Mouse (Mus musculus): ENCODE data around the gene Ugt2a2. TPM values are rescaled to one million over a fixed set of nuclear protein-coding genes. Genes with fewer than 3 reads are reported as not detected.
"Not testable (repeated sequence)": the region's sequence is repeated elsewhere in the genome, so short reads cannot be mapped to it uniquely, and the experiment has no call there.

Ugt2a2 gene
- polyA plus RNA-seq (2014; fragmentation: Nextera tagmentation; extraction: Ambion mirVana) = not detected in 2 replicates

GRCm38 (mm10) chr5:87482160-87482559, at the start of gene Ugt2a2:
TSS of gene Ugt2a2 (minus strand) at chr5:87482260.
- no peaks in the 10 kb centered on the region for H3K27me3 ChIP-seq (ENCODE audit: control insufficient read depth, insufficient read depth, low read length)
- no peaks in the 10 kb centered on the region for H3K4me1 ChIP-seq (ENCODE audit: control insufficient read depth, insufficient read depth, low read length)
- no peaks in the 10 kb centered on the region for H3K36me3 ChIP-seq (ENCODE audit: control insufficient read depth, insufficient read depth, low read length)
- H3K4me3 ChIP-seq (ENCODE audit: low read depth, low read length) = no peak within 1 kb of the TSS
- H3K4me2 ChIP-seq (ENCODE audit: low read depth) = no peak within 1 kb of the TSS
- H3K9ac ChIP-seq (ENCODE audit: low read length) = no peak within 1 kb of the TSS
- H3K9me3 ChIP-seq (ENCODE audit: control insufficient read depth, low read length) = no peaks in the 10 kb centered on the region
- DNase-seq (ENCODE audit: low spot score) = no peak
- ATAC-seq (ENCODE audit: insufficient read depth, low FRiP score, low TSS enrichment) = no peak
- WGBS = 86% methylated on average over 5 of the region's 5 CpGs
- no peak within 1 kb of the TSS for H3K27ac ChIP-seq (ENCODE audit: low read depth, low read length)

GRCm38 (mm10) chr5:87523561-87523960, 41.5 kb upstream of the Ugt2a2 start:
- DNase-seq (ENCODE audit: low spot score); H3K27ac ChIP-seq (ENCODE audit: low read depth, low read length); H3K4me1 ChIP-seq (ENCODE audit: control insufficient read depth, insufficient read depth, low read length); H3K4me3 ChIP-seq (ENCODE audit: low read depth, low read length); ATAC-seq (ENCODE audit: insufficient read depth, low FRiP score, low TSS enrichment); H3K27me3 ChIP-seq (ENCODE audit: control insufficient read depth, insufficient read depth, low read length); H3K9ac ChIP-seq (ENCODE audit: low read length); H3K36me3 ChIP-seq (ENCODE audit: control insufficient read depth, insufficient read depth, low read length); H3K4me2 ChIP-seq (ENCODE audit: low read depth); H3K9me3 ChIP-seq (ENCODE audit: control insufficient read depth, low read length): not testable (repeated sequence)
- 88% methylated on average over 2 of the region's 2 CpGs for WGBS

DNA sequence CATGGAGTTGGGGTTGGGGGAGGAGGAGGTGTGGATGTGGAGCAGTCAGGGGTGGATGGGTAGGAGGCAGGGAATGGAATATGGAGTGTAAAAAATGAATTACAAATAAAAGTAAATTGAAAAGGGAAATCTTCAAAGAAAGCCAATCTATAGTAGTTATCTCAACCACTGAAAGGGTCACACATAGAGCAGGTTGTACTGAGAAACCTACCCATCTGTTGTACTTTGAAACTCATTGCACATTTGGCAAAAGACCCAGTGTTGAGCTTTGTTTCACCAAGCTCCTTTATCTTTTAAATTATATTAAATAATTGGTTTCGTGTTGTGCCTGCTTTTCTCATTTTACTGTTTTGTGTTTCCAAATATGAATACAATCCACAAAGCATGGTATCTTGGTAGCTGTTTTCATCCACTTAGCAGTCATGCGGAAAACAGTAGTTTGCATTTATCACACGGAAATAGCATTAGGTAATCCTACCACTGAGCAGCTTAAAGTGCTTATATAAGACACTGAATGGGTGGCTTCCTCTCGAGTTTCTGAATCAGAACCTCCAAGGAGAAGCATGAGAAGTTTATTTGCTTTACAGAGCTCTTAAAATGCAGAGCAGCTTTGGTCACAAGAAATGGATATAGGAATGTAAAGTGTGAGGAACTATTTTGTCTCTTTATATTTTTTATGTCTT, 23.9 kb upstream of the Ugt2a2 start:
- no peak overlapping the region for H3K4me2 ChIP-seq (ENCODE audit: low read depth)
- H3K4me1 ChIP-seq (ENCODE audit: control insufficient read depth, insufficient read depth, low read length) = no peaks in the 10 kb centered on the region
- H3K27me3 ChIP-seq (ENCODE audit: control insufficient read depth, insufficient read depth, low read length) = no peaks in the 10 kb centered on the region
- H3K36me3 ChIP-seq (ENCODE audit: control insufficient read depth, insufficient read depth, low read length) = no peaks in the 10 kb centered on the region
- H3K9ac ChIP-seq (ENCODE audit: low read length) = no peak overlapping the region
- DNase-seq (ENCODE audit: low spot score) (no peak), ATAC-seq (ENCODE audit: insufficient read depth, low FRiP score, low TSS enrichment) (no peak)
- H3K9me3 ChIP-seq (ENCODE audit: control insufficient read depth, low read length) = no peaks in the 10 kb centered on the region
- WGBS = 67% methylated on average over 4 of the region's 4 CpGs
- no peak overlapping the region for H3K27ac ChIP-seq (ENCODE audit: low read depth, low read length)
- no peak overlapping the region for H3K4me3 ChIP-seq (ENCODE audit: low read depth, low read length)

DNA sequence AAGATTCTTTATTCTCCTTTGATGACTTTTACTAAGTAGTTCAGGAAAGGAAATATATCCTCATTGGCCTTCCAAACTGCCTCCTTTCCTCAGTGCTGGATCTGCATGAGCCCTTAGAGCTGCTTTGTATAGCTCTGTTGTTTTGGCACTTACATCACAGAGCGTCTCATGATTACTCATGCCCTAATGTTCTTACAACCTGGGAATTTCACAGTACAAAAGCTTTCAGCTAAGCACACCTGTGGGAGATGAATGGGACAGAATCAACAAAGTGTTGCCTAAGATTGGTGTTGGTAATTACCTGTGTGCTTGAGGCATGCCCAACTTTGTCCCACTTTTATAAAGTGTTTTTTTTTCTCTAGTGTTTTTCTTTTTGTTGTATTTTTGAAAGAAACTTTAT, 20.6 kb upstream of the Ugt2a2 start:
- no peaks in the 10 kb centered on the region for H3K27me3 ChIP-seq (ENCODE audit: control insufficient read depth, insufficient read depth, low read length)

GRCm38 (mm10) chr5:87499341-87499740, 17.3 kb upstream of the Ugt2a2 start:
- DNase-seq (ENCODE audit: low spot score) (no peak), ATAC-seq (ENCODE audit: insufficient read depth, low FRiP score, low TSS enrichment) (no peak)
- Histone ChIP-seq H3K4me1 (ENCODE audit: control insufficient read depth, insufficient read depth, low read length) (no peaks in the 10 kb centered on the region), H3K36me3 (ENCODE audit: control insufficient read depth, insufficient read depth, low read length) (no peaks in the 10 kb centered on the region), H3K27ac (ENCODE audit: low read depth, low read length) (no peak overlapping the region), H3K4me3 (ENCODE audit: low read depth, low read length) (no peak overlapping the region), H3K9me3 (ENCODE audit: control insufficient read depth, low read length) (no peaks in the 10 kb centered on the region), H3K4me2 (ENCODE audit: low read depth) (no peak overlapping the region), H3K9ac (ENCODE audit: low read length) (no peak overlapping the region), H3K27me3 (ENCODE audit: control insufficient read depth, insufficient read depth, low read length) (no peaks in the 10 kb centered on the region)

More for the DNA sequence above, 20.6 kb upstream of the Ugt2a2 start:
- ATAC-seq (ENCODE audit: insufficient read depth, low FRiP score, low TSS enrichment) = no peak
- Histone ChIP-seq H3K9me3 (ENCODE audit: control insufficient read depth, low read length) (no peaks in the 10 kb centered on the region), H3K4me2 (ENCODE audit: low read depth) (no peak overlapping the region), H3K4me1 (ENCODE audit: control insufficient read depth, insufficient read depth, low read length) (no peaks in the 10 kb centered on the region), H3K36me3 (ENCODE audit: control insufficient read depth, insufficient read depth, low read length) (no peaks in the 10 kb centered on the region), H3K27ac (ENCODE audit: low read depth, low read length) (no peak overlapping the region), H3K4me3 (ENCODE audit: low read depth, low read length) (no peak overlapping the region), H3K9ac (ENCODE audit: low read length) (no peak overlapping the region)
- DNase-seq (ENCODE audit: low spot score) = no peak
- 67% methylated on average over 1 of the region's 1 CpGs for WGBS

DNA sequence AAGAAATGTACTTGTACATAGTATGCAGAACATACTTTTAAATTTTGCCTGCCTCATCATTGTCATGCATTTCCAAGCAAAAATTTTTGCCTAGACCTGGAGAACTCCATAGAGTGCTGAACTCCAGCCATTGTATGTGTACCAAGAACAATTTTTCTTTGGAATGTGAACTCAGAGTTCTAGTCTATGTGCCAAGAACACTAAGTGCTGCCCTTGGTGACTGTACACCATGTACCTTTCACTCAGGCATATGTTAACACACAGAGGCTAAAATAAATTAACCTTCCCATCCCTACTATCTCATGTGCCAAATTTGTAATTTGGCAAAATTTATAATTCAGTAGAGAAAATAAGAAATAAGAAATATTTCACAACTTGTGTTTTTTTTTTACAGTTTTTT, 16.9 kb upstream of the Ugt2a2 start:
- H3K27ac ChIP-seq (ENCODE audit: low read depth, low read length) = no peak overlapping the region
- no peaks in the 10 kb centered on the region for H3K36me3 ChIP-seq (ENCODE audit: control insufficient read depth, insufficient read depth, low read length)
- H3K9me3 ChIP-seq (ENCODE audit: control insufficient read depth, low read length) = no peaks in the 10 kb centered on the region
- no peak overlapping the region for H3K4me3 ChIP-seq (ENCODE audit: low read depth, low read length)
- H3K27me3 ChIP-seq (ENCODE audit: control insufficient read depth, insufficient read depth, low read length) = no peaks in the 10 kb centered on the region
- ATAC-seq (ENCODE audit: insufficient read depth, low FRiP score, low TSS enrichment) = no peak
- no peaks in the 10 kb centered on the region for H3K4me1 ChIP-seq (ENCODE audit: control insufficient read depth, insufficient read depth, low read length)
- no peak overlapping the region for H3K9ac ChIP-seq (ENCODE audit: low read length)
- no peak overlapping the region for H3K4me2 ChIP-seq (ENCODE audit: low read depth)
- no peak for DNase-seq (ENCODE audit: low spot score)

DNA sequence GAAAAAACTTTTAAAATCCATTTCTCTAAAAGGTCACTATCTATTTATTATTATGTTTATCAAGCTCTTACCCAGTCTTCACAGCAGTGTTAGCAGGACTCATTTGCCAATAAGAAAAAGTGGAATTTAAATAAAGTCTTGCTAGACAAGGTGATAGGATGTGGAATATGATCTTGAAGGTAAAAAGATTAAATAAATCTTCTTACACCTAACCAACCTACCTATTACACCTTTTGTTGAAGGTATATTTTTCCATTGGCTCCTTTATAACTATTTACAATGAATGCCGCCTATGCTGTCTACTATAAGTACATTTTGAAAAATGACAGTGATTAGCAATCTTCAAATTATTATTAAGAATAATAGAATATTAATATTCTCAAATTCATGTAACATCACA, 8.7 kb upstream of the Ugt2a2 start, which contains the start of gene Ugt2a1:
Ugt2a1 (minus strand) TSS at position 101 of the 400 bp plus-strand sequence.
- Histone ChIP-seq H3K4me1 (ENCODE audit: control insufficient read depth, insufficient read depth, low read length) (no peaks in the 10 kb centered on the region), H3K36me3 (ENCODE audit: control insufficient read depth, insufficient read depth, low read length) (no peaks in the 10 kb centered on the region), H3K4me3 (ENCODE audit: low read depth, low read length) (no peak within 1 kb of the TSS), H3K9ac (ENCODE audit: low read length) (no peak within 1 kb of the TSS), H3K27me3 (ENCODE audit: control insufficient read depth, insufficient read depth, low read length) (no peaks in the 10 kb centered on the region), H3K27ac (ENCODE audit: low read depth, low read length) (no peak within 1 kb of the TSS), H3K4me2 (ENCODE audit: low read depth) (no peak within 1 kb of the TSS), H3K9me3 (ENCODE audit: control insufficient read depth, low read length) (no peaks in the 10 kb centered on the region)
- WGBS = 95% methylated on average over 1 of the region's 1 CpGs
- ATAC-seq (ENCODE audit: insufficient read depth, low FRiP score, low TSS enrichment) (no peak), DNase-seq (ENCODE audit: low spot score) (no peak)

GRCm38 (mm10) chr5:87486706-87487105, 4.6 kb upstream of the Ugt2a2 start, which contains the start of gene Gm43638:
TSS of gene Gm43638 (minus strand) at chr5:87486806.
- not testable (repeated sequence) for H3K9me3 ChIP-seq (ENCODE audit: control insufficient read depth, low read length); H3K4me3 ChIP-seq (ENCODE audit: low read depth, low read length); DNase-seq (ENCODE audit: low spot score); H3K27me3 ChIP-seq (ENCODE audit: control insufficient read depth, insufficient read depth, low read length); H3K36me3 ChIP-seq (ENCODE audit: control insufficient read depth, insufficient read depth, low read length); ATAC-seq (ENCODE audit: insufficient read depth, low FRiP score, low TSS enrichment); H3K27ac ChIP-seq (ENCODE audit: low read depth, low read length); H3K4me1 ChIP-seq (ENCODE audit: control insufficient read depth, insufficient read depth, low read length); H3K4me2 ChIP-seq (ENCODE audit: low read depth); H3K9ac ChIP-seq (ENCODE audit: low read length)
- 65% methylated on average over 1 of the region's 1 CpGs for WGBS

- Histone ChIP-seq H3K27me3 (ENCODE audit: control insufficient read depth, insufficient read depth, low read length) (no peaks in the 10 kb centered on the region), H3K4me1 (ENCODE audit: control insufficient read depth, insufficient read depth, low read length) (no peaks in the 10 kb centered on the region), H3K9me3 (ENCODE audit: control insufficient read depth, low read length) (no peaks in the 10 kb centered on the region), H3K27ac (ENCODE audit: low read depth, low read length) (no peak overlapping the region), H3K4me3 (ENCODE audit: low read depth, low read length) (no peak overlapping the region), H3K36me3 (ENCODE audit: control insufficient read depth, insufficient read depth, low read length) (no peaks in the 10 kb centered on the region), H3K9ac (ENCODE audit: low read length) (no peak overlapping the region), H3K4me2 (ENCODE audit: low read depth) (no peak overlapping the region)
- no peak for ATAC-seq (ENCODE audit: insufficient read depth, low FRiP score, low TSS enrichment)
- DNase-seq (ENCODE audit: low spot score) = no peak
- WGBS = 33% methylated on average over 1 of the region's 1 CpGs
Measured at GRCm38 (mm10) chr5:87458810-87459209, 23.2 kb downstream of the Ugt2a2 start.
